Mouse (Mus musculus): ENCODE results near the gene Fgfr2. TPM values are rescaled to one million over a fixed set of nuclear protein-coding genes. Genes with fewer than 3 reads are reported as not detected.

Fgfr2 gene
- polyA plus RNA-seq, 1 experiment: 114 TPM

DNA sequence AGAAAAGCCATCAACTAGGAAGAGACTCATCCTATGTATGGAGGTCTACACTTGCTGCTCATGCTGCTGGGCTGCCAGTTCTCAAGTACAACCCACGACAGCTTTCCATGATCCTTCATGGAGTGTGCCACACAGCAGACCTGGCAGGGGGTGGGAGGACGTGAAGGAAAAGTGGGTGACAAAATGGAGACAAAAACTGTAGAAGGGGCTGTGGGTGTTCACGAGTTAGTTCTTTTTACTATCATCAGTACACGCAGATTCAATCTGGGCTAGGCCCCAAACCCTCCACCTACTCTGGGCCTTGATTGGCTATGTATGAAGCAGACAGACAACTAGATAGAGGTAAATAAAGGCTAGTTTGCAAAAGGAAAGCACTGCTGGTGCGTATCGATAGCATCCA is 359.8 kb downstream of the Fgfr2 start:
- Histone ChIP-seq H3K4me3 (replicated peaks; ENCODE audit: extremely low read depth, low read depth, low read length) (no peak overlapping the region), H3K4me1 (ENCODE audit: control insufficient read depth, insufficient read depth, low read length) (peaks cover 20% of the 10 kb centered on the region)
- WGBS: 94% methylated on average over 6 of the region's 6 CpGs
- DNase-seq: no peak
- TF ChIP-seq CTCF (IDR thresholded peaks at IDR 0.05; ENCODE audit: insufficient read depth, low read length): no peak
- TF ChIP-seq POLR2A (IDR thresholded peaks at IDR 0.05; ENCODE audit: borderline replicate concordance, extremely low read depth, low read depth, low read length): no peak

DNA sequence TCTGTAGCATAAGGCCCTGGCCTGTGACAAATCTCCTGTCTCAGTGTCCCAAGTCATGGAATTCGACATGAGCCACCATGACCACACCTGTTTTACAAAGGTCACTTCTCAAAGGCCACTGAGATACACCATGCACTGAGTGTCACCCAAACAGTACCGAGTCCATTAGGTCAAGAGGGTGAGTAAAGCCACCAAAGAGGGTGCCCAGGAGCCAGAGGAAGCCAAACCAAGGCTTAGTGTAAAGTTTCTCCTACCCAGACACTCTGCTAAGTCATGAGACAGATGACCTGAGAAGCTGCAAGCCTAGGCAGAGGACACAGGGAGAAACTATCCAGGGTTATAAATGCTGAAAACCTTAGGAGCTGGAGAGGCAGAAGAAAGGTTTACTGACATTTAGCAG is 361.7 kb downstream of the Fgfr2 start:
- DNase-seq: no peak
- WGBS: 77% methylated on average over 2 of the region's 2 CpGs
- Histone ChIP-seq H3K4me3 (replicated peaks; ENCODE audit: extremely low read depth, low read depth, low read length) (no peak overlapping the region), H3K4me1 (ENCODE audit: control insufficient read depth, insufficient read depth, low read length) (peaks cover 11% of the 10 kb centered on the region)
- TF ChIP-seq CTCF (IDR thresholded peaks at IDR 0.05; ENCODE audit: insufficient read depth, low read length) (no peak), POLR2A (IDR thresholded peaks at IDR 0.05; ENCODE audit: borderline replicate concordance, extremely low read depth, low read depth, low read length) (no peak)

- no peak for TF ChIP-seq POLR2A (IDR thresholded peaks at IDR 0.05; ENCODE audit: borderline replicate concordance, extremely low read depth, low read depth, low read length)
- TF ChIP-seq CTCF (IDR thresholded peaks at IDR 0.05; ENCODE audit: insufficient read depth, low read length): no peak
- no peak overlapping the region for H3K4me3 ChIP-seq (replicated peaks; ENCODE audit: extremely low read depth, low read depth, low read length)
- DNase-seq: no peak
- 91% methylated on average over 6 of the region's 6 CpGs for WGBS
- H3K4me1 ChIP-seq (ENCODE audit: control insufficient read depth, insufficient read depth, low read length): peaks cover 6% of the 10 kb centered on the region
These were observed 362.5 kb downstream of the Fgfr2 start for GRCm38 (mm10) chr7:132760589-132761180.

DNA sequence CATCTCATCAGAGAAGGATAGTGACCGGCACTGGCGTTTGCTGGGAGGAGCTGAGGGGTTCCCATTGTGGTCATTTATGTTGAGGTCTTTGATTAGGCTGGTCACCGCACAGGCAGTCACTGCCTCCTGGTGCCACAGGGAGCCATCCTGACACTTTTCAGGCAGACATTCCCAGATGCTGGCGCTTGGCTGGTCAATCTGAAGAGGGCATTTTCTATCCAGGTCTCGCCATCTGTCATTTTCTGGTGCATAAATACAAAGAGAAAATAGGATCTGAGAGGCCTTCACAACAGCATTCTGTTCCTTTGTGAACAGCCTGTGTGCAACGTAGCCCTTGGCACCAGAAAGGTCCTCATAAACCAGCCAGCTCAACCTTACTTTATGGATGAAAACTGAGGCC is 363.2 kb downstream of the Fgfr2 start:
- WGBS: 99% methylated on average over 6 of the region's 6 CpGs

GRCm38 (mm10) chr7:132759405-132759891 is 363.7 kb downstream of the Fgfr2 start:
- Histone ChIP-seq H3K4me3 (replicated peaks; ENCODE audit: extremely low read depth, low read depth, low read length) (no peak overlapping the region), H3K4me1 (ENCODE audit: control insufficient read depth, insufficient read depth, low read length) (peaks cover 10% of the 10 kb centered on the region)
- WGBS: 92% methylated on average over 22 of the region's 22 CpGs
- no peak for DNase-seq
- TF ChIP-seq CTCF (IDR thresholded peaks at IDR 0.05; ENCODE audit: insufficient read depth, low read length) (no peak), POLR2A (IDR thresholded peaks at IDR 0.05; ENCODE audit: borderline replicate concordance, extremely low read depth, low read depth, low read length) (no peak)

More for the DNA sequence above, 363.2 kb downstream of the Fgfr2 start:
- Histone ChIP-seq H3K4me3 (replicated peaks; ENCODE audit: extremely low read depth, low read depth, low read length) (no peak overlapping the region), H3K4me1 (ENCODE audit: control insufficient read depth, insufficient read depth, low read length) (peaks cover 5% of the 10 kb centered on the region)
- TF ChIP-seq CTCF (IDR thresholded peaks at IDR 0.05; ENCODE audit: insufficient read depth, low read length) (no peak), POLR2A (IDR thresholded peaks at IDR 0.05; ENCODE audit: borderline replicate concordance, extremely low read depth, low read depth, low read length) (no peak)
- DNase-seq: no peak

DNA sequence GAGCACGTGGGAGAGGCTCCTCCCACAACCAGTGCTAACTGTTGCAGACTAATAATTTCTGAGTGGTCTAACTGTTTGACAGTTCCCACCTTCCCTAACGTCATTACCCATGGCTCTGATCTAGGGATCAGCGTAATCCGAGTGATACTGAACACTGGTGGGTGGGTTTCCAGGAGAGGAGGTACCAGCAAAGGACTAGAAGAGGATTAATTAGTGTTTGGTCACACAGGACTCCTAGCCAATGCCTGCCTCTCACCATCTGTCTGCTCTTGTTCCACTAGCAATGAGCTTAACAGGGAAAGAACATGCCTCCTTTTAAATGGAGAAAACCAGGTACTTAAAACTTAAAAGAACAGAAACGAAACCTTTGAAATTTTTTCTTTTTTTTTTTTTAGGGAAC is 364.3 kb downstream of the Fgfr2 start:
- no peak overlapping the region for H3K4me3 ChIP-seq (replicated peaks; ENCODE audit: extremely low read depth, low read depth, low read length)
- TF ChIP-seq CTCF (IDR thresholded peaks at IDR 0.05; ENCODE audit: insufficient read depth, low read length) (no peak), POLR2A (IDR thresholded peaks at IDR 0.05; ENCODE audit: borderline replicate concordance, extremely low read depth, low read depth, low read length) (no peak)
- DNase-seq: no peak
- 72% methylated on average over 5 of the region's 5 CpGs for WGBS
- peaks cover 15% of the 10 kb centered on the region for H3K4me1 ChIP-seq (ENCODE audit: control insufficient read depth, insufficient read depth, low read length)

DNA sequence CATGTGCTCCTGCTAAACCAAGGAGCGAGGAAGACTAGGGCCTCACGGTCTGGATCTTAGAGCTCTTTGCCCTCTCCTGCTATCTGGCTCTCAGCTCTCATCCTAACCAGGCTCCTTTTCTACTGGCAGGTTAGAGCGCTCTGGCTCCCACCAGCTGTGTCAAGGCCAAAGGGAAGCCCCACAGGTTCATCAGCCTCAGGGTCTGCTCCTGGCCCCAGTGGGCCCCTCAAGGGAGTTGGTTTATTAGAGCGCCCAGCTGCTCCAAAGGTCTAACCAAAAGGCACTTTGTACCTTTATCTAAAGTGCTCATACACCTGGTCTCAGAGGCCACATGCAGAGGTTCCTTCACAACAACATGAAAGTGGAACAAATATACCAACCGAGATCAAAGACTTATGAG is 366.8 kb downstream of the Fgfr2 start:
- DNase-seq: no peak
- WGBS: 87% methylated on average over 5 of the region's 5 CpGs
- TF ChIP-seq POLR2A (IDR thresholded peaks at IDR 0.05; ENCODE audit: borderline replicate concordance, extremely low read depth, low read depth, low read length) (no peak), CTCF (IDR thresholded peaks at IDR 0.05; ENCODE audit: insufficient read depth, low read length) (no peak)
- Histone ChIP-seq H3K4me3 (replicated peaks; ENCODE audit: extremely low read depth, low read depth, low read length) (no peak overlapping the region), H3K4me1 (ENCODE audit: control insufficient read depth, insufficient read depth, low read length) (peaks cover 25% of the 10 kb centered on the region)

- Histone ChIP-seq H3K4me1 (ENCODE audit: control insufficient read depth, insufficient read depth, low read length) (peaks cover 25% of the 10 kb centered on the region), H3K4me3 (replicated peaks; ENCODE audit: extremely low read depth, low read depth, low read length) (no peak overlapping the region)
- 25% methylated on average over 3 of the region's 3 CpGs for WGBS
- TF ChIP-seq POLR2A (IDR thresholded peaks at IDR 0.05; ENCODE audit: borderline replicate concordance, extremely low read depth, low read depth, low read length): no peak
- TF ChIP-seq CTCF (IDR thresholded peaks at IDR 0.05; ENCODE audit: insufficient read depth, low read length): no peak
- no peak for DNase-seq
These were observed 368.8 kb downstream of the Fgfr2 start for GRCm38 (mm10) chr7:132754389-132754750.

GRCm38 (mm10) chr7:132753518-132754388 is 369.4 kb downstream of the Fgfr2 start:
- DNase-seq: no peak
- Histone ChIP-seq H3K4me3 (replicated peaks; ENCODE audit: extremely low read depth, low read depth, low read length) (no peak overlapping the region), H3K4me1 (ENCODE audit: control insufficient read depth, insufficient read depth, low read length) (peaks cover 25% of the 10 kb centered on the region)
- no peak for TF ChIP-seq POLR2A (IDR thresholded peaks at IDR 0.05; ENCODE audit: borderline replicate concordance, extremely low read depth, low read depth, low read length)
- no peak for TF ChIP-seq CTCF (IDR thresholded peaks at IDR 0.05; ENCODE audit: insufficient read depth, low read length)
- WGBS: 67% methylated on average over 4 of the region's 4 CpGs
